Mouse (Mus musculus): ENCODE data around the gene Tspan18.

- TF ChIP-seq POLR2A (IDR thresholded peaks at IDR 0.05; ENCODE audit: borderline replicate concordance, extremely low read depth, insufficient read depth, insufficient read length, poor library complexity, severe bottlenecking) (no peak), CTCF (IDR thresholded peaks at IDR 0.05; ENCODE audit: borderline replicate concordance, extremely low read depth, insufficient read depth, insufficient read length) (no peak)
Observed at GRCm38 (mm10) chr2:93223463-93223862, 110.8 kb downstream of the Tspan18 start.

All from brain, embryonic 14.5 days (tissue).